Mouse (Mus musculus) stomach, embryonic 16.5 days (tissue): ENCODE data around the gene Ugp2. TPM values are rescaled to one million over a fixed set of nuclear protein-coding genes. Genes with fewer than 3 reads are reported as not detected.

Experiments used
- ATAC-seq: fragments of 200-750 bp; cut with Nextera tagmentation; 2 replicates; pipeline ENCODE4 v1.8.0; 2017; ENCODE audit warnings: moderate number of reproducible peaks, moderate TSS enrichment; ENCODE audit not compliant: insufficient read depth, low FRiP score
- H3K27ac ChIP-seq: fragments of 300-500 bp; sonication (generic); 2 replicates; pipeline ENCODE4 v1.5.1; 2014; ENCODE audit warnings: low read length
- H3K27me3 ChIP-seq: fragments of 300-500 bp; sonication (generic); 2 replicates; pipeline ENCODE4 v1.6.1; 2014; ENCODE audit warnings: low read length, control low read depth, mixed read lengths; ENCODE audit not compliant: control insufficient read depth, insufficient read depth
- H3K36me3 ChIP-seq: fragments of 300-500 bp; sonication (generic); 2 replicates; pipeline ENCODE4 v1.6.1; 2014; ENCODE audit warnings: low read length; ENCODE audit not compliant: control insufficient read depth, insufficient read depth
- H3K4me1 ChIP-seq: fragments of 300-500 bp; sonication (generic); 2 replicates; pipeline ENCODE4 v1.6.1; 2014; ENCODE audit warnings: low read length, control low read depth, mixed read lengths; ENCODE audit not compliant: control insufficient read depth, insufficient read depth
- H3K4me2 ChIP-seq: fragments of 300-500 bp; sonication (generic); 2 replicates; pipeline ENCODE4 v1.6.1; 2014; ENCODE audit warnings: low read depth, low read length, mixed read lengths
- H3K4me3 ChIP-seq: fragments of 300-500 bp; sonication (generic); replicated peaks from 2 replicates; pipeline ENCODE4 v1.5.1; 2014; ENCODE audit warnings: mild to moderate bottlenecking, low read length
- H3K9ac ChIP-seq: fragments of 300-500 bp; sonication (generic); 2 replicates; pipeline ENCODE4 v1.6.1; 2014; ENCODE audit warnings: low read length
- H3K9me3 ChIP-seq: fragments of 300-500 bp; sonication (generic); replicated peaks from 2 replicates; pipeline ENCODE4 v1.6.1; 2016; ENCODE audit warnings: low read length, control low read depth; ENCODE audit not compliant: control insufficient read depth
- WGBS: fragments of 180-500 bp; shearing (Covaris S2); extraction: QIAGEN DNeasy Blood & Tissue Kit; methylation state at CpG from one replicate; pipeline ENCODE4 v1.1.7; 2014; 5-methylcytosine and 5-hydroxymethylcytosine counted together
- polyA plus RNA-seq: library from polyadenylated mRNA; unstranded; fragments of >200 nt; fragmentation: Nextera tagmentation; extraction: Ambion mirVana; gene quantifications from 2 replicates; pipeline ENCODE4 v1.2.1, GENCODE M21; 2015

Ugp2 gene
- polyA plus RNA-seq, 1 experiment from 2014 or later = 116 TPM

- Histone ChIP-seq H3K4me1 (peaks cover 12% of the 10 kb centered on the region), H3K4me2 (no peak overlapping the region), H3K27me3 (no peaks in the 10 kb centered on the region), H3K36me3 (no peaks in the 10 kb centered on the region), H3K27ac (no peak overlapping the region), H3K9ac (no peak overlapping the region), H3K4me3 (no peak overlapping the region), H3K9me3 (no peaks in the 10 kb centered on the region; the same call in 1 of the 2 replicates)
- peak; percentile 56; the same call in 1 of the 2 replicates for ATAC-seq
- 17% methylated on average over 7 of the region's 7 CpGs for WGBS
Measured at GRCm38 (mm10) chr11:21398464-21398863, 27.5 kb upstream of the Ugp2 start.

- H3K9me3 ChIP-seq = no peaks in the 10 kb centered on the region
- H3K4me3 ChIP-seq = no peak overlapping the region
- no peak overlapping the region for H3K4me2 ChIP-seq
- WGBS = 76% methylated on average over 4 of the region's 4 CpGs
- H3K27ac ChIP-seq = no peak overlapping the region
- H3K9ac ChIP-seq = no peak overlapping the region
- no peaks in the 10 kb centered on the region for H3K4me1 ChIP-seq
- no peaks in the 10 kb centered on the region for H3K27me3 ChIP-seq
- no peaks in the 10 kb centered on the region for H3K36me3 ChIP-seq
- no peak for ATAC-seq
Measured at GRCm38 (mm10) chr11:21386790-21387189, 15.8 kb upstream of the Ugp2 start.

GRCm38 (mm10) chr11:21374096-21374495 lies 3.1 kb upstream of the Ugp2 start:
- H3K27me3 ChIP-seq = no peaks in the 10 kb centered on the region
- no peak overlapping the region for H3K4me3 ChIP-seq
- H3K27ac ChIP-seq = no peak overlapping the region
- no peak overlapping the region for H3K4me2 ChIP-seq
- no peaks in the 10 kb centered on the region for H3K9me3 ChIP-seq
- H3K36me3 ChIP-seq = no peaks in the 10 kb centered on the region
- WGBS = 84% methylated on average over 3 of the region's 3 CpGs
- H3K4me1 ChIP-seq = peaks cover 8% of the 10 kb centered on the region
- H3K9ac ChIP-seq = no peak overlapping the region
- ATAC-seq = no peak

GRCm38 (mm10) chr11:21370399-21371121 lies 441 bp downstream of the Ugp2 start:
- WGBS = under 1% methylated on average over 59 of the region's 69 CpGs
- ATAC-seq = peak; percentile 92
- H3K27ac ChIP-seq = peak overlapping the region; percentile 99
- H3K4me2 ChIP-seq = peak overlapping the region; percentile 64
- H3K27me3 ChIP-seq = no peaks in the 10 kb centered on the region
- no peaks in the 10 kb centered on the region for H3K9me3 ChIP-seq
- peak overlapping the region; percentile 91 for H3K9ac ChIP-seq
- H3K4me1 ChIP-seq = peaks cover 16% of the 10 kb centered on the region
- no peaks in the 10 kb centered on the region for H3K36me3 ChIP-seq
- H3K4me3 ChIP-seq = peak overlapping the region; percentile 75

GRCm38 (mm10) chr11:21369248-21370016 lies 1.6 kb downstream of the Ugp2 start:
- Histone ChIP-seq H3K36me3 (no peaks in the 10 kb centered on the region), H3K9ac (peak overlapping the region; percentile 91), H3K9me3 (no peaks in the 10 kb centered on the region), H3K4me1 (peaks cover 16% of the 10 kb centered on the region), H3K4me3 (peak overlapping the region; percentile 75), H3K27me3 (no peaks in the 10 kb centered on the region), H3K4me2 (peak overlapping the region; percentile 64), H3K27ac (peak overlapping the region; percentile 99)
- no peak for ATAC-seq
- 11% methylated on average over 9 of the region's 9 CpGs for WGBS

DNA sequence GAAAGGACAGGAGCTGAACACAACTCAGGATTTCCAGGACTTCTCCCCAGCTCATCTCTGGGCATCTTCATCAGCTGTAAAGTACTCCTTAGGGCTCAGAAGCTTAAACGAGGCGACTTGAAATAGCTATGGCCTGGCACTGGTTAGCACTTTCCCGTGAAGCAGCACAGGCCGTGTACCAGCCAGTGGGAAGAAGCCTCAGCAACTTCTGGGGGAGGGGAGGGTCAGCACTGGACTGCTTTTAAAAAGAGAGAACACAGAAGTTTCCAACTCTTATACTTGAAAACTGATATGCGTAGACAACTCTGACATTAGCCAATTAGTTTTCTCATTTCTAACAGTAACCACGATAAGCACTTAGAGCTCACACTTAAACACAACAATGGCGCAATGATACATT lies 2.5 kb downstream of the Ugp2 start:
- peak overlapping the region; percentile 75 for H3K4me3 ChIP-seq
- H3K27me3 ChIP-seq = no peaks in the 10 kb centered on the region
- H3K9ac ChIP-seq = peak overlapping the region; percentile 59
- no peaks in the 10 kb centered on the region for H3K36me3 ChIP-seq
- 39% methylated on average over 7 of the region's 7 CpGs for WGBS
- ATAC-seq = no peak
- no peaks in the 10 kb centered on the region for H3K9me3 ChIP-seq
- H3K4me2 ChIP-seq = peak overlapping the region; percentile 64
- no peak overlapping the region for H3K27ac ChIP-seq
- peaks cover 16% of the 10 kb centered on the region for H3K4me1 ChIP-seq

DNA sequence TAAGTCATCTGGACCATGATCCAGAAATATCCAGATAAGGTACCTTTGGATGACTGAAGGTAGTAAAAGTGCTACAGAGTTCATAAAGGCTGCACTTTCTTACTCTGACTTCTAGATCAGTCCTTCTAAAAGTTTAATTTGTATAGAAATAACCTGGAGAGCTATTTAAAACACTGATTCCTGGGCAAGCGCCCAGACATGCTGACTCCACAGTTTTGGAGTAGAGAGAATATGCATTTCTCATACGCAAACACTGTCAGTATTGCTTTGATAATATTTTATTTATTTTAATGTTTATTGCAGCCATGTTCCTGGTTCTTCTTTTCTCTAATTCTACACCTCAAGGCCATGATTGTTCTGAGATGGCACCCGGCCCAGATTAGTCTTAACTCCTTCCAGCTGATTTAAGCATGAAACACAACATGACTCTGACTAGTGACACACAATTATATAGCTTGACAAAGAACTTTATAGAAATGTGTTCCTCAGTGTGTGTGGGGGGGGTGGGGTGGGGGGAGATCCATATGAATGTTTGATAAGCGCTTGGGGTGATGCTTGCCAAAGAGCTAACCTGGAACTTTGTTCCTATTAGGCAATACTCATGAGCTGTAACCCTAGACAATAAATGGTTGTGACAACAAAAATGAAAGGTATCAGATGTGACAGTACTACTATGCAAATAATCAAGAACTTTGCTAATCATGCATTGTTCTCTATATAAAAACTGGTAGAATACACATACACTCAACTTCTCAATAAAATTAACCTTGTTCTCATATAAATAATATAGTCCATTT lies 7.7 kb downstream of the Ugp2 start:
- H3K9ac ChIP-seq = no peak overlapping the region
- H3K36me3 ChIP-seq = no peaks in the 10 kb centered on the region
- H3K27ac ChIP-seq = no peak overlapping the region
- H3K4me2 ChIP-seq = no peak overlapping the region
- H3K4me1 ChIP-seq = peaks cover 3% of the 10 kb centered on the region; the same call in 1 of the 2 replicates
- no peaks in the 10 kb centered on the region for H3K9me3 ChIP-seq
- ATAC-seq = no peak
- no peak overlapping the region for H3K4me3 ChIP-seq
- 90% methylated on average over 4 of the region's 4 CpGs for WGBS
- H3K27me3 ChIP-seq = no peaks in the 10 kb centered on the region

DNA sequence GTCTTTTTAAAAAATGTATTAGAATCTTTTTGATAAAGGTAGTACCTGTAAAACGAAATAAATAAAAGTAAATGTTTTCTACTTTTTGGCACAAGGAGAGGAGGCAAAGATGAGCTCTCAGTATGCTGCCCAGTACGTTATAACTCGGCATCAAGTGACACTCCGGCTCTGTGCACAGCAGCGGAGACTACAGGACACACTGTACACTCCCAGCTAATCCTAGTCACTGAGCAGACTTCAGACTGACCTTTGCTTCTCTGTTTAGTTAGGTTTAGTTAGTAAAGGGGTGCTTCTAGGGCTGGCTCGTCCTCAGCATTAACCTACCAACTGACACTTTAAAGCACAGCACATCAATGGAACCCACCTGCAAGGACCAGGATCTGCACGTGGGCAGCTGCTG lies 19.7 kb downstream of the Ugp2 start:
- peaks cover 6% of the 10 kb centered on the region for H3K36me3 ChIP-seq
- WGBS = 87% methylated on average over 7 of the region's 7 CpGs
- no peaks in the 10 kb centered on the region for H3K4me1 ChIP-seq
- H3K27me3 ChIP-seq = no peaks in the 10 kb centered on the region
- no peak overlapping the region for H3K4me3 ChIP-seq
- ATAC-seq = no peak
- H3K27ac ChIP-seq = no peak overlapping the region
- H3K9me3 ChIP-seq = no peaks in the 10 kb centered on the region
- H3K9ac ChIP-seq = no peak overlapping the region
- H3K4me2 ChIP-seq = no peak overlapping the region

DNA sequence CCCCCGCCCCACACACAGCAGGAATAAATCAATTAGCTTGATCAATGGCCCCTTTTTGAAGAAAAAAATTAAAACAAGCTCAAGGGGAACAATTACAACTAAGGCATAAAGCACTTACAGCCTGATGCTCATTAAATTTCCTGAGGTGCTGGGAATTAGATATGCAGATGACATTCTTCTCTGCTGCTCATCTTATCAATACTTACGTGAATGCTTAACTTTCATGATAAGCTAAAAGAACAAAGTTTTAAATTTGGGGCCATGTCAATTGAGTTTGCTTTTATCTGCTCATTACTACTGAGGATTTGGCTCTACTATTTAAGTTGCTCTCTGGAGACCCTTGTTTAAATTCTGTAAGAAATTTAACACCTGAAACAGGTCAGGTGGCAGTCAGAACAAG lies 22.1 kb downstream of the Ugp2 start:
- Histone ChIP-seq H3K4me3 (no peak overlapping the region), H3K27ac (no peak overlapping the region), H3K27me3 (no peaks in the 10 kb centered on the region), H3K4me2 (no peak overlapping the region), H3K36me3 (peaks cover 6% of the 10 kb centered on the region), H3K4me1 (no peaks in the 10 kb centered on the region), H3K9me3 (no peaks in the 10 kb centered on the region), H3K9ac (no peak overlapping the region)
- ATAC-seq = no peak
- 91% methylated on average over 2 of the region's 2 CpGs for WGBS
